Mouse (Mus musculus) liver, embryonic 11.5 days (tissue): ENCODE measurements around the gene Sik3. TPM values are rescaled to one million over a fixed set of nuclear protein-coding genes. Genes with fewer than 3 reads are reported as not detected.
A peak's percentile ranks its signal among the peaks of the same experiment; 100 is the strongest.

Experiments
- ATAC-seq: fragments of 200-750 bp; cut with Nextera tagmentation; replicated peaks from 2 replicates; pipeline ENCODE4 v1.8.0; 2017; ENCODE audit warnings: moderate number of reproducible peaks, mild to moderate bottlenecking, moderate TSS enrichment, moderate library complexity; ENCODE audit not compliant: low FRiP score
- DNase-seq: peaks from one replicate; pipeline ENCODE4 v3.0.0-alpha.2; 2017; ENCODE audit warnings: low spot score
- H3K27ac ChIP-seq: fragments of 300-500 bp; sonication (generic); 2 replicates; pipeline ENCODE4 v1.5.1; 2014; ENCODE audit warnings: mild to moderate bottlenecking, low read depth, low read length, control low read depth
- H3K27me3 ChIP-seq: fragments of 300-500 bp; sonication (generic); replicated peaks from 2 replicates; pipeline ENCODE4 v1.6.1; 2014; ENCODE audit warnings: low read length, mixed read lengths; ENCODE audit not compliant: control insufficient read depth, insufficient read depth
- H3K36me3 ChIP-seq: fragments of 300-500 bp; sonication (generic); 2 replicates; pipeline ENCODE4 v1.6.1; 2014; ENCODE audit warnings: mild to moderate bottlenecking, low read length, moderate library complexity, mixed read lengths; ENCODE audit not compliant: control insufficient read depth, insufficient read depth
- H3K4me1 ChIP-seq: fragments of 300-500 bp; sonication (generic); replicated peaks from 2 replicates; pipeline ENCODE4 v1.6.1; 2014; ENCODE audit warnings: low read length, mixed read lengths; ENCODE audit not compliant: control insufficient read depth, insufficient read depth
- H3K4me2 ChIP-seq: fragments of 300-500 bp; sonication (generic); 2 replicates; pipeline ENCODE4 v1.6.1; 2014; ENCODE audit warnings: mild to moderate bottlenecking, control low read depth, moderate library complexity
- H3K4me3 ChIP-seq: fragments of 300-500 bp; sonication (generic); 2 replicates; pipeline ENCODE4 v1.5.1; 2014; ENCODE audit warnings: low read depth, low read length, control low read depth
- H3K9ac ChIP-seq: fragments of 300-500 bp; sonication (generic); 2 replicates; pipeline ENCODE4 v1.6.1; 2014; ENCODE audit warnings: low read depth, low read length, control low read depth
- H3K9me3 ChIP-seq: fragments of 300-500 bp; sonication (generic); 2 replicates; pipeline ENCODE4 v1.6.1; 2016; ENCODE audit warnings: low read length, inconsistent platforms, mixed read lengths; ENCODE audit not compliant: control insufficient read depth
- WGBS: fragments of 180-500 bp; shearing (Covaris S2); extraction: QIAGEN DNeasy Blood & Tissue Kit; methylation state at CpG from one replicate; pipeline ENCODE4 v1.1.7; 2014; 5-methylcytosine and 5-hydroxymethylcytosine counted together
- polyA plus RNA-seq: library from polyadenylated mRNA; unstranded; fragments of >200 nt; fragmentation: Nextera tagmentation; extraction: Ambion mirVana; gene quantifications from 2 replicates; pipeline ENCODE4 v1.2.1, GENCODE M21; 2014

The Sik3 gene
- polyA plus RNA-seq, 1 experiment from 2014 or later, result 9.5 TPM

GRCm38 (mm10) chr9:46206834-46207500 is 194.3 kb downstream of the Sik3 start:
- peak; percentile 82 for ATAC-seq

DNA sequence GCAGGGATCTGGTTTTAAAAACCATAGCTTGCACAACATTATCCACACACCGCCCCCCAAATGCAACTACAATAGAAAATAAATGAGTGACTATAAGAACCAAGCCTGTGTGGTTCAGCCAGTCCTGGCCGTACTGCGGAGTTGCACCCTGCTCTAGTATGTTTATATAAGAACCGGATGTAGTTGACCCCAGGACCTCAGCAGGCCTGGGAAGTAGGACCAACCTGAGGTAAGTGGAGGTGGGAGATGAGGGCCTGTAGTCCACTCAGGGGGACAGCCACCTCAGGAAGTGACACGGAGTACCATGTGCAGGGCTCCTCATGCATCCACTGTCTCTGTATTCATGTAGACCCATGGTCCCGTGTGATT is 194.9 kb downstream of the Sik3 start:
- ATAC-seq (no peak), DNase-seq (no peak)
- peaks cover 8% of the 10 kb centered on the region for H3K36me3 ChIP-seq
- no peaks in the 10 kb centered on the region for H3K9me3 ChIP-seq
- WGBS, result 82% methylated on average over 6 of the region's 6 CpGs
- peaks cover 31% of the 10 kb centered on the region for H3K4me1 ChIP-seq
- no peak overlapping the region for H3K4me2 ChIP-seq
- no peak overlapping the region for H3K4me3 ChIP-seq
- no peaks in the 10 kb centered on the region for H3K27me3 ChIP-seq
- no peak overlapping the region; the same call in 1 of the 2 replicates for H3K9ac ChIP-seq
- H3K27ac ChIP-seq, result peak overlapping the region; percentile 70

More at GRCm38 (mm10) chr9:46206834-46207500, 194.3 kb downstream of the Sik3 start:
- no peak overlapping the region for H3K9ac ChIP-seq
- 35% methylated on average over 10 of the region's 10 CpGs for WGBS
- peak overlapping the region; percentile 70 for H3K27ac ChIP-seq
- H3K4me3 ChIP-seq, result no peak overlapping the region
- H3K36me3 ChIP-seq, result peaks cover 10% of the 10 kb centered on the region
- no peak overlapping the region for H3K4me2 ChIP-seq
- DNase-seq, result no peak
- peaks cover 31% of the 10 kb centered on the region for H3K4me1 ChIP-seq
- H3K9me3 ChIP-seq, result no peaks in the 10 kb centered on the region
- H3K27me3 ChIP-seq, result no peaks in the 10 kb centered on the region

- WGBS, result 79% methylated on average over 13 of the region's 13 CpGs
- ATAC-seq (no peak), DNase-seq (no peak)
- Histone ChIP-seq H3K27me3 (no peaks in the 10 kb centered on the region), H3K4me2 (no peak overlapping the region), H3K9me3 (no peaks in the 10 kb centered on the region), H3K36me3 (peaks cover 8% of the 10 kb centered on the region), H3K27ac (no peak overlapping the region), H3K4me3 (no peak overlapping the region), H3K9ac (no peak overlapping the region), H3K4me1 (peaks cover 27% of the 10 kb centered on the region)
These were observed 195.9 kb downstream of the Sik3 start for GRCm38 (mm10) chr9:46208401-46208974.

- no peak for DNase-seq
These were observed 197.9 kb downstream of the Sik3 start for GRCm38 (mm10) chr9:46210473-46210872.

DNA sequence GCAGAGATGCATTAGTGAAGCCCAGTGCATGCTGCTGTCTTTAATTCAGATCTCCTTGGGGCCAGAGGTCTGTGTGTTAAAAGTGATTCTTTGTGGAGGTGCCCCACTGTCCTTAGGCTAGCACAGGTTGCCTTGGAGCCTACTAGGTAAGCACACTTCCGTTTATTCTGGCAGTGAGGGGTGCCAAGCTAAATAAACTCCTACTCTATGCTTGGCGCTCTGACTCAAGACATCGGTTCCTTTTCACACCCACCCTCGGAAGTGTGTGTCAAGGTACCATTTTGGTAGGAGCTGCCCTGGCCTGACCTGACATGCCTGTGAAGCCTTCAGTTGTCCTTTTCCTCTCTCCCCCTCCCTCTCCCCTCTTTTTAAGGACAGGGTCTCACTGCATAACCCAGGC is 201.7 kb downstream of the Sik3 start:
- H3K27ac ChIP-seq, result peak overlapping the region; percentile 93; the same call in 1 of the 2 replicates
- peaks cover 3% of the 10 kb centered on the region; the same call in 1 of the 2 replicates for H3K36me3 ChIP-seq
- no peaks in the 10 kb centered on the region for H3K9me3 ChIP-seq
- H3K27me3 ChIP-seq, result no peaks in the 10 kb centered on the region
- ATAC-seq (no peak), DNase-seq (no peak)
- H3K9ac ChIP-seq, result no peak overlapping the region
- WGBS, result 85% methylated on average over 4 of the region's 4 CpGs
- H3K4me3 ChIP-seq, result no peak overlapping the region
- peaks cover 43% of the 10 kb centered on the region for H3K4me1 ChIP-seq
- no peak overlapping the region for H3K4me2 ChIP-seq

More at GRCm38 (mm10) chr9:46210473-46210872, 197.9 kb downstream of the Sik3 start:
- Histone ChIP-seq H3K4me2 (no peak overlapping the region), H3K4me3 (no peak overlapping the region), H3K27ac (no peak overlapping the region), H3K9me3 (no peaks in the 10 kb centered on the region), H3K4me1 (peaks cover 42% of the 10 kb centered on the region), H3K9ac (no peak overlapping the region), H3K27me3 (no peaks in the 10 kb centered on the region), H3K36me3 (peaks cover 5% of the 10 kb centered on the region; the same call in 1 of the 2 replicates)
- 89% methylated on average over 12 of the region's 12 CpGs for WGBS
- ATAC-seq, result no peak

- Histone ChIP-seq H3K4me2 (peak overlapping the region; percentile 60), H3K27me3 (no peaks in the 10 kb centered on the region), H3K27ac (peak overlapping the region; percentile 93), H3K9ac (no peak overlapping the region; the same call in 1 of the 2 replicates), H3K9me3 (no peaks in the 10 kb centered on the region), H3K4me3 (no peak overlapping the region), H3K36me3 (peaks cover 3% of the 10 kb centered on the region; the same call in 1 of the 2 replicates), H3K4me1 (peaks cover 43% of the 10 kb centered on the region)
- no peak for ATAC-seq
- DNase-seq, result no peak
- WGBS, result 78% methylated on average over 10 of the region's 10 CpGs
These were observed 202.3 kb downstream of the Sik3 start for GRCm38 (mm10) chr9:46214946-46215337.

GRCm38 (mm10) chr9:46215338-46216322 is 203.0 kb downstream of the Sik3 start:
- Histone ChIP-seq H3K27me3 (no peaks in the 10 kb centered on the region), H3K36me3 (peaks cover 5% of the 10 kb centered on the region; the same call in 1 of the 2 replicates), H3K4me3 (peak overlapping the region; percentile 6; the same call in 1 of the 2 replicates), H3K9me3 (no peaks in the 10 kb centered on the region), H3K27ac (peak overlapping the region; percentile 93), H3K4me2 (peak overlapping the region; percentile 60), H3K4me1 (peaks cover 43% of the 10 kb centered on the region), H3K9ac (peak overlapping the region; percentile 46)
- 17% methylated on average over 11 of the region's 11 CpGs for WGBS
- no peak for DNase-seq
- peak; percentile 76 for ATAC-seq

GRCm38 (mm10) chr9:46216744-46217470 is 204.3 kb downstream of the Sik3 start:
- Histone ChIP-seq H3K27me3 (no peaks in the 10 kb centered on the region), H3K9me3 (no peaks in the 10 kb centered on the region), H3K36me3 (peaks cover 11% of the 10 kb centered on the region; the same call in 1 of the 2 replicates), H3K4me1 (peaks cover 46% of the 10 kb centered on the region), H3K27ac (peak overlapping the region; percentile 93), H3K4me2 (peak overlapping the region; percentile 60; the same call in 1 of the 2 replicates), H3K9ac (no peak overlapping the region), H3K4me3 (no peak overlapping the region)
- ATAC-seq (peak; percentile 55), DNase-seq (no peak)
- 80% methylated on average over 13 of the region's 13 CpGs for WGBS
